Mouse (Mus musculus): ENCODE measurements around the gene Dpysl5.
A peak's percentile ranks its signal among the peaks of the same experiment; 100 is the strongest.

Dpysl5 gene

DNA sequence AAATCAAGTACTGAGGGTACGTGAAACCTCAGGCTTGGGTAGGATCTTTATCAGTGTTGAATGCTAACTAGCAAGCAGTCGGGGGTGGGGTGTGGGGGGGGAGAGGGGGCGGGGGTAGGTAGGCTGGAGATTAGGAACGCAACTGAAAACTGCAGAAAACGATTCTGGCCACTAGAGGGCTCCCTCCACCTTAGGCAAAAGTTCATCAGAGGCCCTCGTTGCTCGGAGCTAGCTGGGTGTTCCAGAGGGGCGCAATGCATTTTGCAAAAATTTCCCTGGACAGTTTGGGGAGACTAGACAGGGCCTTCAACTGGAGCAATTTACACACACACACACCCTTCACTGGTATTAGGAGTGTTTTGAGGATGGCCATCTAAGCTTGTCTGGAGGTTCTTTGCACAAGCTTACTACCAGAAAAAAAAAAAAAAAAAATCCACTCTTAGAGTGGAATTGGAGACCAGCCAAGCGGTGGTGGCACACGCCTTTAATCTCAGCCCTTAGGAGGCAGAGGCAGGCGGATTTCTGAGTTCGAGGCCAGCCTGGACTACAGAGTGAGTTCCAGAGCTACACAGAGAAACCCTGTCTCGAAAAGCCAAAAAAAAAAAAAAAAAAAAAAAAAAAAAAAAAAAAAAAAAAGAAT, 1.5 kb upstream of the Dpysl5 start:
- peak; percentile 27 for DNase-seq (ENCODE audit: low spot score)

DNA sequence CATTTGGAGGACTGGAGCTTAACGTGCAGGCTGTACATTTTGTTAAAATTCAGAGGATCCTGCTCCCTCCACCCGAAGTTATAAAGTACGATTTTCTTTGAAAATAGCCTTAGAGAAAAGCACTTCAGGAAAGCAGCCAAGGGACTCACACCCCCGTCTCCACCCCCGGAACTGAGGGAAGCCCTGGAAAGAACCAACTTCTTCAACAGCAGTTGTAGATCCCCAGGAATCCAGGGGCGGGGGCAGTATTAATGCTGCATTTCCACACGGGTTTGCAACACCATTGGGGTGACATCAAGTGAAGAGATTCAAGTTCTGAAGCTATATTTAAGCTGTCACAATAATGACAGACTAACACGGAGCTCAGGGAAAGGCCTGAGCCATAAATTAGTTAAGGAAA, 878 bp upstream of the Dpysl5 start:
- DNase-seq (ENCODE audit: low spot score), result no peak

DNA sequence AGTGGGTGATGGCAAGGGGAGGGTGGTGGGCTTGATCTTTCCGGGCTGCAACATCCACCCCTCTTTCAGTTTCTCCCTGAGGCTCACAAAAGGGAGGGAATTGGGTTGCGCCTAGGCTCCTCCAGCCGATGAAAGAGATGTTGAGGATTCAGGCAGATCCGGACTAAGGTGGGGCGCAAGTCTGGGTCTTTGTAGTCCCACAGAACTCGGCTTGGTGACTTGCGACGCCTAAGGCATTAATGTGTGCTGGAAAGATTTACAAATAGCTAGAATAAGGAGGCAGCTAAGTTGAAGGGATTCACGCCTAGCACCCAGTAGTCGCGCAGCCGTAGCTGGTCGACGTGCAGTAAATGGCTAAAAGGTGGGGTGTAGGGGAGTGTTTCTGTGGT, 632 bp downstream of the Dpysl5 start:
- DNase-seq (ENCODE audit: low spot score), result no peak

DNA sequence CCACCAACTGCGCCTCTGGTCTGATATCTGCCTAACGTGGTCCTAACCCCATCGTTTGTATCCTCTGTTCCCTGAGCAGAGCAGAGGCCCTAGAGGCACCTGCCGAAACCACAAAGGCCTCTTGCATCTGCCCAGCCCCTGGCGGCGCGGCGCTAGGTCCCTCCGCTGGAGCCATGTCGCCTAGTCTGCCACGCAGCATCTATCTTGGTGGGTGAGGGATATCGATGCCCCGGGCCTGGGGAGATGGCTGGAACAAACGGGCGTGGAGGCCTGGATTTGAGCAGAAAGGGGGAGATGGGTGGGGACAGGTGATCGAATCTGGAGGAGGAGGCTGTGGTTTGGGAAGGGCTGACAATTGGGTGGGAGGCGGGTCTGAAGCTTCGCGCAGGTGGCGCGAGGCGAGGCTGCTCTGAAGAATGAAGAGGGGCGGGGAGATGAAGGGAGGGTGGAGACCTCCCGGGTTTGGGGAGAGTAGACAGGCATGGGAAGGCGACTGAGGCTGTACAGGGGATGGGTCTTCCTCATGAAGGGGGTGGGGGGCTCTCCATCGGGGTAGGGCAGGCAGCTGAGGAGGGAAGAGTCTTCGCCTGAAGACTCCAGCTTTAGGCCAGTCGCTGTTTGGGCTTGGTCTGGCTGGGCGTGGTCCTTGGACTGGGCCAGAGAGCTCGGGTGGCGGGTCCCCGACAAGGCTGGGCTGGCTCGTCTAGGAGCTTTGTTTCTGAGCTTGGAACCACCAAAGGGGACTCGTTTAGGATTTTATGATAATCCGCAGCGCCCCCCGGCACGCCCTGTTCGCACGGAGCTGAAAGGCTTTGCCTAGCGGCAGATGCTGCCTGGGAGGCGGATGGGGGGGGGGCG, 1.3 kb downstream of the Dpysl5 start:
- no peak for DNase-seq (ENCODE audit: low spot score)

DNA sequence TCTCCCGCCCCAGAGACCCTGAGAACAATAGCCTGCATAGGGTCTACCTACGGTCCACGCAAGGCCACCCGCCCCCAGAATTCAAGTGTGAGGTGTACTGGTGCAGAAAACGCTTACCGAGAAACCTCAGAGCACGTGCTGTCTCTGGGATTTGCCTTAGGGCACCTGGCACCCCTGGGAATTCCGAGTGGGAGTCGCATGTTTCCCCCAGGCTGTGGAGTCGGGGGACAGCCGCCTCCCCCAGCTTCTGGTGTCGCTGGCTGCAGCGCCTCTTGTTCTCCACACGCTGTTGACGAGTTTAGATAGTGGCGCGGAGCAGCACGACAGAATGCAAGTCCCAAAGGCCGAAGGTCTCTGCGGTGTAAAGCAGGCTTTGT, 1.9 kb downstream of the Dpysl5 start:
- DNase-seq (ENCODE audit: low spot score), result no peak

DNA sequence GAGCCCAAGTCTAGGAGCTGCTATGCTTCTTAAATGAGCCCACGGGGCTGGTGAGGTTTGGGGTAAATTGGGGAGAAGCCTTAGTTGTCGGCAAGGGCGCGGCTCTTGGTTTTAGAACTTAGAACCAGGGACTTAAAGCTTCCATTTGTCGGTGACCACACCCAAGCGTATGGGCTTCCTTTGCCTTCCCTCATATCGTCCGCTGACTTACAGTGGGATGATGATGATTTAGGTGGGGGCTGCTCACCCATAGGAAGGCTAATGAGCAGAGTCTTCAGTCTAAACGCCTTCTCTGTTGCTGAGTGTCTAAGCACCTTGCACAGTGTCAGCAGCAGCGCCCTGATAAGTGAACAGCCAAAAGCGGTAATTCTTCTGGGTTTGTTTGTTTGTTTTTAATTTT, 2.3 kb downstream of the Dpysl5 start:
- no peak for DNase-seq (ENCODE audit: low spot score)

DNA sequence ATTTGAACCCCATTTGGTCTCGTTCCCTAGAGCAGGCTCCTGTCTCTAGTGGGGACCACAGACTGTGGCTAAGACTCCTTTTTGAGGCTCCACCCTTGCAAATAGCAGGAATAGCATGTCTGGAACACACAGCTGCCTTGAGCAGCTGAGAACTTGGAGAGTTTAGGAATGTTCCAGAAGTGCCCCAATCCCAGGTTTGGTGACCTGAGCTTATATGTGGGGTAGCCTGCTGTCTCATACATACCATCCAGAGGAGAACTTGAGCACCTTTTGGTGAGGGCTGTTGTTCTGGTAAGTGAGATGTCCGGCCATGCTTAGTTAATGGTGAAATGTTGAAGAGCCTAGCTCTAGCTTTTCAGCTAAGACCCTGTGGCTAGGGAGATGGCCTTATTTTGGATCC, 4.9 kb downstream of the Dpysl5 start:
- no peak for DNase-seq (ENCODE audit: low spot score)

DNA sequence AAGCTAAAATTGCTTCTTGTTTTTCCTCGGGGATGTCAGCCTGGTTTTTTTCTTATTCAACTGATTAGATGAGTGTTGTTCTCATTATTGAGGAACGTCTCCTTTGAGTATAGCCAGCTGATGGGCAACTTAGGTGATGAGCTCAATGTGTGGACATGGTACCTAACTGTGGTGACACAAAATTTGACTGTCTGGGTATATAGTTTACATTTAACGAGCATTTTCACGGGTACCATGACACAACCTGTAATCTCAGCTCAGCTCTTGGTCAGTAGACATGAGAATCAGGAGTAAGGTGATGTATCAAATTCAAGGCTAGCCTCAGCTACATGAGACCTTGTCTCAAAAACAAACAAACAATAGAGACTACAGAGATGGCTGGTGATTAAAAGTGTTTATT, 6.1 kb downstream of the Dpysl5 start:
- DNase-seq (ENCODE audit: low spot score), result no peak

DNA sequence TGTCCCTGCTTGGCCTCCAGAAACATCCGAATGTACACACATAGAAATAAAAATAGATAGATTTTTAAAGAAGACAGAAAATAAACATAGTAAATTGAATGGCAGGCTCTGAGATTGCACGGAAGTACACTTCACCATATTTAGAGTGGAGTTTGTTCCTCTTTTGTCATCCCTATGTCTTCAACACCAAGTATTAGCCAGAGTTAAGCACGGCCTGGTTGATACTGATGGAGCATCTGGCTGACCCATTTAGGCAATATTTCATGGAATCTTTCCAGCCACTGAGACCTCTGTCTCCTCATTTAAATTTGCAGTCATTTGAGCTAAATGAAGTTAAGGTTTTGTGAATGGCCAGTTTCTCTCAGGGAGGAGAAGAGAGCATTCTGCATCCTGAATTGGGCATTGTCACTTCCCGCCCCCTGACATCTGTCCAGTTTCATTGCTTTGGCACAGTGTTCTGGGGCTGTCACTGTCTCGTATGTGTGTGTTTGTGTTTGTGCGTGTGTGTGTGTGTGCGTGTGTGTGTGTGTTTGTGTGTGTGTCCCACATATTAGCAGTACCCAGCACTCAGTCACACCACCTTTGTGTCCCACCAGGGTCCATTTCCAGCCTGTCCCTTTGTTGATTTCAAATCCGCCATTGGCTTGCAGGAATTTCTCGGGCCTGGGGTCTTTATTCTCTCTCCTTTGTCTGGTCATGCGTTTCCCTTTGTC, 6.8 kb downstream of the Dpysl5 start:
- DNase-seq (ENCODE audit: low spot score), result no peak

DNA sequence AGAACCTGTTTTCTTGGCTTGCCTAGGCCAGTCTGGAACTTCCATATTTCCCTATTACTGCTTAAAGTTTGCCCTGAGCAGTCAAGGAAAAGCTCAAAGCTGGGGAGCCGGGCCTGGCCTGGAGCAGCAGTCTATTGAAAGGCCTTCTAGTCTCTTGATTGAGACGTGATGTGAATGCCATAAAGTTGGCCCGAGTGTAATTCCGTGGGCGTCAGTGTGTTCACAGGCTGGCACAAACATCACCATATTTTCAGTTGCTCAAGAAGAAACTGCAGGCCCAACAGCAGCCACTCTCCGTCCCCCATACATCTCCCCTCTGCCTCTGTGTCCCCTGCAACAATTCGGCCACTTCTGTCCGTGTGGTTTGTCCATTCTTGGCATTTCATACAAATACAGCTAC, 10.6 kb downstream of the Dpysl5 start:
- no peak for DNase-seq (ENCODE audit: low spot score)

DNA sequence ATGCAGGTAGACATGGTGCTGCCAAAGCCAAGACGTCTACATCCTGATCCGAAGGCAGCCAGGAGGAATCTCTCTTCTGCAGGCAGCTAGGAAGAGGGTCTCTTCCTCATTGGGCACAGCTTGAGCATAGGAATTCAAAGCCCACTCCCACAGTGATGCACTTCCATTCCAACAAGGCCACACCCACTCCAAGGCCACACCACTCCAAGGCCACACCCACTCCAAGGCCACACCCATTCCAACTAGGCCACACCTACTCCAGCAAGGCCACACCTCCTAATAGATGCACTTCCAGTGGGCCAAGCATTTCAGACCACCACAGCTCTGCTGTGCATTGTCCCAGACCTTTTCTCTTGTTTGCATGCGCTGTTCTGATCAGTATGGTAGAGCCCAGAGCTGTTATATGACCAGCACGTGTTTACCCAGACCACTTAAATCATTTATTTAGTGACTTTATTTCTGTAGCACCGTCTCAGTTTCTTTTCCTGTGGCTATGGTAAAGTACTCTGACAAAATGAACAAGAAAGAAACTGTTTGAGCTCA, 14.9 kb downstream of the Dpysl5 start:
- no peak for DNase-seq (ENCODE audit: low spot score)

DNA sequence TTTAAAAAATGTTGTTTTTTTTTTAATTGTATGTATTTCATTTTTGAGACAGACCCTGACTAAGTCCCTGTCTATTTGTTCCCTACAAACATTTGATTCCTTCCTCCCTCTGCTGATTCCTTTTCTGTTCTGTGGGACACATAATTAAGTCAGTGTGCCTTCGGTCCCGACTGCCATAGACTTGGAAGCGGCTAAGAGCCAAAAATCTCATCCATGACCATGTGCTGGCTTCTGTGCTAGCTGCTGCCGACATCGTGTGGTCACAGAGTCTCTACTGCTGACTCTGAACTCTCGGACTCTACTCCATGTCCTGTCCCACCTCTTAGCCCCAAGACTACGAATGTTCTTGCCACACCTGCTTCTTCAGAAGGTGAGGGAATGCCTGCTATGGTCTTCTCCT, 21.1 kb downstream of the Dpysl5 start:
- DNase-seq (ENCODE audit: low spot score), result no peak

DNA sequence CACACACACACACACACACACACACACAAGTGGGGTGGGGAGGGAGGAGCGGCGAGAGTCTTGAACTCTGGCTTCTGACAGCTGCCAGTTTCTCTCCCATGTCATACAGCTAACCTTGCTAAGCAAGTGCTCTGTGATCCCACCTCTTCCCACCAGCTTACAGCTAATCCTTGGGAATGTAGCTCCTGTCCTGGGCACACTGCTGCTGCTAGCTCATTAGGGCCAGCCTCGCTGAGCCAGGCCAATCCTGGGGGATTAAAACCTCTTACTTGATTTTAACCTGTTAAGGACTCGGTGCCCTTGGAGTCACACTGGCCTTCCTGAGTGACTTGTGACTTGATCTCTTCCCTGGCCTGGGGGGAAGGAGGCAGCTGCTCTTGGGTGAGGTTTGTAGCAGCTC, 23.3 kb downstream of the Dpysl5 start:
- DNase-seq (ENCODE audit: low spot score), result no peak

DNA sequence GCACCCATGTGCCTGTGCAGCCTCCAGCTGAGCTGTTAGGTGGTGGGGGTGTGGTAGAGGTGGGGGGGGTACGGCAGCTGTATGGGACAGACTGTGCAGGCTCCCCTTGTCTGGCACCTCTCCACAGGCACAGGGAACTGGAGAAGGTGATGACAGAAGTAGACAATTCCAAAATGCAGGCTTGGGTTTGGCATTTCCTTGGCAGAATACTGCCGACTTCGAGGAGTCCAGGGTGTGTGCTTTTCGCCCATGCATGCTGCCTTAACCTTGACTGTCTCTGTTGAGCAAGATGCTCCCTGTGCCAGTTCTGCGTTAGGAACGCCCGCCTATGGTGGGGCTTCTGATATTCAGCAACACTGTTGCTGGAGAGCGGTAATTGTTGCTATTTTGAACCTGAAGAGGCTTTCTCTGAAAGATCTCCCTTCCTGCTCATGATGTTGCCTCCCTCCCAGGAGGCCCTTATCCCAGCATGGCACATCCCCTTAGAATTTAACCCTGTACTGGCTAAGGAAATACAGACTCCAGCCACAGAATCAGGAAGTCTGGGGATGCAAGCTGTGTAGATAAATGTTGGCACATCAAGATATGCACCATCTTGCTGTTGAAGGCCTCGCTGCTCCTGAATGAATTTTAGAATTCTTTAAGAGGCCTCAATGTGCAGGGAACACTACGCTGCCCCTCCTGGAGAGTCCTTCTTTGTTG, 26.9 kb downstream of the Dpysl5 start:
- no peak for DNase-seq (ENCODE audit: low spot score)

DNA sequence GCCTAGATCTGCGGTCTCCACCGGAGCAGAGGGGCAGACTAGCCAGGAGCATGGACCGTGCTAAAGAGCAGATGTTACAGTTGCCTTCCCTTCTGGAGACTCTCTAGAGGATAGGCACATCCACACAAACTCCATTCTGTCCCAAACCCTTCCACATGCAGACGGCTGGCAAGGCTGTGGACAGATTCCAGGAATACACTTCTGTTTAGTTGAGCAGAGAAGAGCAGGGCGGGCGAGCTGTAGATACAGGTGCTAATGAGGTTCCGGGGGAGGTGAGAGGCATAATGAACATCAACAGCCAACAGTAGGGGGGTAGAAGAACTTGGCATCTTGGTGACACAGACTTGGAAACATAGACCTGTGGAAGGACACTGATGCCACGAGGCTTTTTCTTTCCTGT, 28.2 kb downstream of the Dpysl5 start:
- DNase-seq (ENCODE audit: low spot score), result no peak

DNA sequence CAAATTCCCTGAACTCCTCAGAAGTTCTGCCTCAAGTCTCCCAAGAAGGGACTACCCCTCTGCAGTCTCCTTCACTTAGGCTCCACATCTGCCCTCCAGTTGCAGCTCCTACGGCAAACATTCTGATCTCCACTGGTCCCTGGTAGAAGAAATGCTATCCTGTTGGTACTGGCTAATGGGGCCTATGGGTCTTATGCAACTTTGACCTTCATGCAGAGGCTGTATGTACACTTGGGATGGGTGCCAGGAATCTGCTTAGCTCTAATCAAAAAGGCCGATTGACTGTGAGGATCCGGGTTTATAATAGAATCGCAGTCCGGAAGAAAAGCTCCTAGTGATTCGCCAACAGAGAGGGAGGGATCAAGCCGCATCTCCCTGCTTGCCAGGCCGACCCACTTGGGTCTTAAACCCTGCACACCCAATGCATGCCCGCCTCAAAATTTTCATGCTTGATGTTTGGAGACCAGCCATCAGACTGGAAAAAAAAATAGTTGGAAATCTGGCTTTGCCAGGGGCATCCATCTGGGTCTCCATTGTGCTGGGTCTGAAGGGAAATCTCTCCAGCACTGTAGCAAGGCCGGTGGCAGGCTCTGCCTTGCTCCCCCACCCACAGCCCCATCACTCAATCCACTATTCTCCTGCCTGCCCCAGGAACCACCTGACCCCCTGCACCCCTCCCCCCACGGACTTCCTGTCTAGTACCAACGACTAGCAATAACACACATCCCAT, 38.4 kb downstream of the Dpysl5 start:
- DNase-seq (ENCODE audit: low spot score), result no peak

DNA sequence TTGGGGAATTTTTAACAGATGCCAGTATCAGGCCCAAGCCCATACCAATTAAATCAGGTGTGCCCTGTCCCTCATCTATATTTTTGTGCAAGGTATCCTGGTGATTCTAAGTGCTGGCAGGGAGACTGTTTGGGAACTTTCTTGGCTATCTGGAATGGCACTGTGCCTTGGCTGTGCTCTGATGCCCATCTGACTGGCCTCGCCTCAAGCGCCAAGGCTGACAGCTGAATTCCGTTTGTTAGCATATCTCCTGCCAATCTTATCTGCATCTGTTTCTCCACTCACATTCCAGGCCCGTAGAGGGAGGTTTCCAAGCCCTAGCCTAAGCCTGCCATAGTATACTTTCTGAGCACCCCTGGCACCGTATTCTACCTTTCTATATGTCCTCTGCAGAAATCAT, 39.7 kb downstream of the Dpysl5 start:
- no peak for DNase-seq (ENCODE audit: low spot score)

DNA sequence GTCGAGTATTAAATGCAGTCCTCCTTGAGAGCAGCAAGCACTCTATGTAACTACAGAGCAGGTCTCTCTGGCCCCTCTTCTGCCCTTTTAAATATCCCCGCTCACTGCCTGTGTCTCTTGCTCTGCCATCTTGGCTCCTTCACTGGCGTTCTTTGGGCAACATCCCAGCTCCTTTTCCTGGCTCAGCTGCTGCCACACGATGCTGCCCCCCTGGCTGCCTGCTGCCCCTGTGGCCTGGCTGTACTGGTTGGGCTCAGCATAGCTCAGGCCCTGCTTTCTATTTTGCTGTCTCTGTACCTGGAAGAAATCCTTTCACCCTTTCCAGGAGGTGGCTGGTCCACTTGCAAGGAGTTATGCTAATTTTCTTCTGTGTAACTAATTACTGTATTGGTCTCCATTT, 41.8 kb downstream of the Dpysl5 start:
- no peak for DNase-seq (ENCODE audit: low spot score)

DNA sequence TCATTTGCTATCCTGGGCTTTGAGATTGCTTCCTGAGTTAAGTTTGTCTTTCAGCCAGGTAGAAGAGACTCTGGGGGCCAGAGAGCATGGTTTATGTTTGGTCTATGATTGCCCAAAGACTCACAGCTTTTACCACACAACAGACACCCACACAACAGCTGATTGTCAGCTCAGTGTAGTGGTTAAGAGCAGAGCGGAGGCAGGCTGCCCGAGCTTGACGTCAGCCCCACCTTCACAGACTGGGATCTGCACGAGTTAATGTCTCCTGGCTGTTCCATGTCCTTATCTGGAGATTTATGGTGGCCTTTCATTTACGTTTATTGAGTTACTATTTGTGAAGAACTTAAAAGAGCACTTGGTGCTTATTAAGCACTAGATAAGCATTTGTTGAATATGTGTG, 43.9 kb downstream of the Dpysl5 start:
- DNase-seq (ENCODE audit: low spot score), result no peak

DNA sequence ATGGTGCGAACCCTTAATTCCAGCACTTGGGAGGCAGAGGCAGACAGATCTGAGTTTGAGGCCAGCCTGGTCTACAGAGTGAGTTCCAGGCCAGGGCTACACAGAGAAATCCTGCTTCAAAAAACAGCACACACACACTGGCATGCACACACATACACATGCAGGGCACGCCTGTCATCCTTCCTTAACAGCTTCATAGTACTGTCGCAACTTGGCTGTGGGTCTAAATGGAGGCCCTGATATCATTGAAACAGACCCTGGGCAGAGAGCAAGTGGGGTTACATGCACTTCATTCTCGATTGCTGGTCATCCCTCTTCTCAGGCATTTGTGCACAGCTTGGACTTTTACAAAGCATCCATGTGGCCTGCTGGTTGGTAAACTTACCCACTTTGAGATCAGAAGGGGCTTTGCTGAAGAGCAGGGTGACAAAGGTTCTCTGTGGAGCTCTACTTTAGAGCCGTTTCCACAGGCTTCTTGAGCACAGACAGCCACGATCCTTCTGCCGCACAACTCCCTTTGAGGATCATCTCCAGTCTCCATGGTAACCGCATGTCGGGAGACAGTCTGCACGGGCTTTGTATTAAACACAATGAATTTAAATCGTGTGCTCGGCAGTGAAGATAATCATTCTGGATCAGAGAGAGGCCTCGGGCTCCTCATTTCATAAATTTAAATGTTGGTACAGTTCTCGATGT, 51.6 kb downstream of the Dpysl5 start:
- no peak for DNase-seq (ENCODE audit: low spot score)

DNA sequence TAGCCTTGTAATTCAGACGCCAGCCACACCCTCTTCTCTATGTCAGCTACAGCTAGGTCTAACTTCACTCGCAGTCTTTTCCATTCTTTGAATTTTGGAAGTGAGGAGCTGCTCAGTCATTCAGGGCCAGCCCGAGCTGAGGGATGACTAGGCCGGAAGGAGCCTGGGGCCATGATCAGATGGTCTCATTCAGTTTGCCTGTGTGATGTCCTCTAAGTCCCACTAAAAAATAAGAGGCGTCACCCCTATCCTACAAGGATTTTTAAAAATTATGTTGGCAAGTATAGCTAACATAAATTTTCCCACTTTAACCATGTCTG, 52.1 kb downstream of the Dpysl5 start:
- DNase-seq (ENCODE audit: low spot score), result no peak

All from spleen, adult 12 weeks (tissue).